Mouse (Mus musculus): ENCODE measurements around the gene Plekho1.
A peak's percentile ranks its signal among the peaks of the same experiment; 100 is the strongest.

Gene Plekho1

DNA sequence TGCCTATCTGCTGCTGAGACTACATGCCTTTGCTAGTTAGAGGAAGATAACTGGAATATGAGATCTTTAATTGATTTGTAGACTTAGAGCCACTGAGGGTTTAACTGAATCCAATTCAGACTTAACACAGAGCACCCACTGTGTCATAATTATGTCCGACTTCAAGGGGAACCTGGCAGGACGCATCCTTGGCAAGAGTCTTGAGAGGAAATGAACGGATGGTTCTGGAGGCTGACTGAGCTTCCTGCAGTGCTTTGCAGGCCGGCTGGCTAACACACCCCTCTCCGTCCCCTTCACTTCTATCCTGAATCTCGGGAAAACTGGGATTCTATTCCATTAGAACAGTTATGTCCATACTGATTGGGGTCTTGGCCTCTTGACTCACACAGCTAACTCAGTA lies 12.7 kb upstream of the Plekho1 start:
- DNase-seq (ENCODE audit: low spot score): no peak

DNA sequence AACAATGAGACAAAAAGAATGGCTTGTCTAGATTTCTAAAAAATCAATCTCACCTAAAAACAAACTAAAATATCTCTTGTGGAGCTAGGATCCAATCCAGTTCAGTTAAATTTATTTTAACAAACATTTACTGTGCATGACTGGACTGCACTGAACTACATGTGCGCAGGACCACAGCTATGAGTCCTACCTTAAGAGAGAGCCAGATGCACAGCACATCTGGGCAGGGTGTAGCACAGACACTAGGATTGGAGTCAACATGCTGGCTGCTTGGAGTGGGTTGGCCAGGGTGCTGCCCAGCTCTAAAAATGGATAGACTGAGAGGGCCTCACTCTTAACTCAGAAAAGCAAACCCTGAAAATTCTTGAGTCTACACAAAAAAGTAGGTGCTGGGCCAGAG lies 5.8 kb upstream of the Plekho1 start:
- DNase-seq (ENCODE audit: low spot score): no peak

DNA sequence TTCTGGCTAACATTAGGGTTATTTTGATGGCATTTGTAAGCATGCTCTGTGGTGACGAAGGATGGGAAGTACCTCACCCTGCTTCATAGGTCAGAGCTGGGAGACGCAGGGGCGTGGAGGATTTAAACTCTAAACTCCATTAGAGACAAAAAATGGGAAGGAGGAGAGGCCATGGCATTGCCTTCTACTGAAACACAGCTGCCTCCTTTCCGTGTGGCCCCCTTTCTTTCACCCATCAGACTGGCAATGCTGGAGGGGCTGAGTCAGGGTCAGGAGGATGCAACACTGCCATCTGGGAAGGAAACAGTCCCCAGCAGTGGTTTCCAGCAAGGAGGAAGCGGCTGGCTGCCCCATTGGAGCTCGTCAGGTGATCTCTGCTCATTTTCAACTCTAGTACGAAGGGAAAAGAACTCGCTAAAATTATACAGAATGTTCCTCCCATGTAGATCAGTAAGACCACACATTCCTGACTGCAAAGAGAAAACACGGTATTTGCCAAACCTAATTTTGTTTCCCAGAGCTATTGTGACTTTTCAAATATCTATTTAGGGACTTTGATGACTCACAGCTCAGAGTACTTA lies 5.2 kb upstream of the Plekho1 start:
- DNase-seq (ENCODE audit: low spot score): no peak

DNA sequence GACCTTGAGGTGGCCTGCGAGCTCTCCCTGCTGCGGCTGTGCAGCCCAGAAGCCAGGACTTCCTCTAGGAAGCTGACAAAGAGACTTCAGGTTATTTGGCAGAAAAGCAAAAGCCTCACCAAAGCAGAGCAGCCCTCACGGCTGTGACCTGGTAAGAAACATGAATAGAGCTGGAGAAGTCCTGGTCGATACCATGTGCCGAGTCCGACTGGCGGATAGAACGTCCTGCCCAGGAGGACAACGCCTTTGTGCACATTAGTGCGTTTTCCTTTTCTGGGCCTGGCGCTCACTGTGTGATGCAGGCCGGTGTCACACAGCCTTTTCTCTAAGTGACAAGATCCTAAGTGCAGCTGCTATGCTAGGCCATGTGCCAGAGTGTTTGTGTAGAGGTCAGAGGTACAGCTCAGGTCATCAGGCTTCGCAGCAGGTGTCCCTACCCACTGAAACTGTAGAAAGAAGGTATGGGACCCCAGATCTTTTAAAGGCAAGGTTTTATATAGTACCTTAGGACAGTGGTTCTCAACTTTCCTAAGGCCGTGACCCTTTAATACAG lies 4.4 kb upstream of the Plekho1 start:
- no peak for DNase-seq (ENCODE audit: low spot score)

DNA sequence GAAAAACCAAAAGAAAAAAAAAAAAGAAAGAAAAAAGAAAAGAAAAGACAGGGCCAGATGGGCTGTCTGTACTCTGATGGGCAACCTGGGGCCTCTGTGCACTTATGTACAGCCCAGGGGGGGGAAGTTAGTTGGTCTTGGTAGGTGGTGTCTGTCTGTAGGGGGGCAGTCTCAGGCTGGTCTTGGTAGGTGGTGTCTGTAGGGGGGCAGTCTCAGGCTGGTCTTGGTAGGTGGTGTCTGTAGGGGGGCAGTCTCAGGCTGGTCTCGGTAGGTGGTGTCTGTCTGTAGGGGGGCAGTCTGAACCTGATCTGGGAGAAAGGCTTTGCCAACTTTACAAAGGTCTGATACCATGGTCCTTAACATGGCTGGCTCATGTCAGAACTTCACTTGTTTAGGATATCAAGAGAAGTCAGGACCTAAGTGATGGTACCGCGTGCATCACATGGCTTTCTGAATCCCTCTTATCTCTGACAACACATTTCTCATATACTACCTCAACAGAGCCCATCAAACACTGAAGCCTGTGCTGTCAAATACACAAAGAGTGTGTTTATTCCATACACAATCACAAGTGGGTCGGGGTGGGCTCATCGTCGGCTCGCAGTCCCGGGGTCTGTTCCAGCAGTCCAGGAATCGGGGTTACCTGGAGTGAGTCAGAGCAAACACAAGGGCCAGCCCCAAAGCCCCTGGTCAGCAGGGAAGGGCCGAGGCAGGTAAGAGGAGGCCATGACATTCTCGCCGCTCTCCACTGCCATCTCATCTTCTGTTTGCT lies 3.7 kb upstream of the Plekho1 start:
- DNase-seq (ENCODE audit: low spot score): no peak

DNA sequence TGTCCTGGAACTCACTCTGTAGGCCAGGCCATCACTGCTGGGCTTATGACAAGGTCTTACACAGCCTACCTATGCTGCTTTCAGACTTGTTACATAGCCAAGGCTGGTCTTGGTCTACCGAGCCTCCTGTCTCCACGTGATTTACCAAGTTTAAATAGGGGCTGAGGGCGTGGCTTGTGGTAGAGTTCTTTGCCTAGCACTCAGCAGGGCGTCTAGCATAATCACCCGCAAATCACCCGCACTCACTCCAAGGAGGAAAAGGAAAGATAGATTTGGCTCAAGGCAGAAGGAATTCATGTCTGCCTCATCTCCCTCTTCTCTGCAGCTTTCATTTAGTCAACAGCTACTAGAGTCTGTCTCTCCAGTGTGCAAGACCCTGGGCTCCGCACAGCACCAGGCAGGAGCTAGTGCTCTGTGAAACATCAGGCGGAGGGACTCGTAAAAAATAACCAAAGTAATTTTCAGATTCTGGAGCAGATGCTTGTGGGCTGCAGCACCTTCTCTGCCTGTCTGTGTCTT lies 1.5 kb upstream of the Plekho1 start:
- DNase-seq (ENCODE audit: low spot score): peak; percentile 50

DNA sequence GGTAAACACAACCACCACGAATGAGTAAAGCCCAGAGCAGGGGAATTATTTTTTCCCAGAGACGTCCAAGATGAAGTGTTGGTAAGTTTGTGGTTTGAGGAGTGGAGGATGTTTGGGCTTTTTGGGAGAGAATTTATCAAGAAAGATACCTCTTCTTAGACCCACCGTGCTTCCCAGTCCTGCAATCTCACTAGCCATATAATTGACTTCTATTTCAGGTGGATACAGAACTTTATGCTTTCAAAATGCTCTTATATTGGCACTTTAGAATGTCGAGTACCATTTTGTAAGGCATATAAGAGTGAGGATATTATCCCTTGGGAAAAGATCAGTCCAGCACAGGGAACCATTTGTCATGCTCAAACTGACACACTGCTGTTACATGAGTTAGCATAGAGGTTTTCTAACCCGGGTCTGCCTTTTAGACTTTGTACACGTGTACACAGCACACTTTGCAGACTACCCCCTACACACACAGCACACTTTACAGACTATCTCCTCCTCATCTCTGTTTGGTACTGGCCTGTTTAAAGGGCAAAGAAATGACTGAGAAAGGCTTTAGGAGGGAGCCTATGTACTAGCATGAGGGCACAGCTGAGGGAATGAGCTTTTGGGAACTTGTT lies 761 bp upstream of the Plekho1 start:
- DNase-seq (ENCODE audit: low spot score): peak; percentile 35

DNA sequence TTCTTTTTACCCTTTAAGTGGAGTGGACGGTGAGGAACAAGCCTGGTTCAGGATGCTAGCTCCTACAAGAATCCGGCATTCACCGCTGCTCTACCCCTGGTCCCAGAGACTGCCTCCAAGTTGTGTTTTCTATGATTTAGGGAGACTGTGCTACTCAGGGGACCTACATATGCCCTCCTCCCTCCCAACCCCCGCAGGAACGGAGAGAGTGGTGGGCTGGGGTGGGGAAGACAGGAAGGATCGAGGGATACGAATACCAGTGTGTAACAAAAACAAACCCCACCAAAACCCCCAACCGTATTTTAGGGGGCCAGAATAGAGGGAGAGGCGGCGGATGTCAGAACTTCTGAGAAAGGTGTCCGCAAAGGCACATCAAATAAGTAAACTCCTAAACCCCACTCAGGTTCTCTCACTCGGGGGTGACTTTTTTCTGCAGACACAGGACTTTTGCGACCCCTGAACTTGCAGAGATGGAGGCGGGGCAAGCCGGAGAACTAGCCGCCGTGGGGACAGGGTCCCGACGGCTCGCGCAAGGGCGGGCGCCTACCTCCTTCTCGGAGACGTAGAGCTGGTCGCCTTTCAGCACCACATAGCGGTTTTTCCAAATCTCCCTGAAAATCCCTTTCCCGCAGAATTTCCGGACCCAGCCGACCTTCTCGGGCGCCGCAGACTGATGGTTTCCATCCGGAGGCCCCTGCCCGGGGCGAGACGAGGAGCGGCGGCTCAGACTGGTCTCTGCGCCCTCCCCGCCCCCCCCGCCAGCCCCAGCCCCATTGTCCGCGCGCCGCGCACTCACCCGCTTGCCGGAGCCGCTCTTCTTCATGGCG lies 613 bp downstream of the Plekho1 start:
- DNase-seq (ENCODE audit: low spot score): peak; percentile 64

DNA sequence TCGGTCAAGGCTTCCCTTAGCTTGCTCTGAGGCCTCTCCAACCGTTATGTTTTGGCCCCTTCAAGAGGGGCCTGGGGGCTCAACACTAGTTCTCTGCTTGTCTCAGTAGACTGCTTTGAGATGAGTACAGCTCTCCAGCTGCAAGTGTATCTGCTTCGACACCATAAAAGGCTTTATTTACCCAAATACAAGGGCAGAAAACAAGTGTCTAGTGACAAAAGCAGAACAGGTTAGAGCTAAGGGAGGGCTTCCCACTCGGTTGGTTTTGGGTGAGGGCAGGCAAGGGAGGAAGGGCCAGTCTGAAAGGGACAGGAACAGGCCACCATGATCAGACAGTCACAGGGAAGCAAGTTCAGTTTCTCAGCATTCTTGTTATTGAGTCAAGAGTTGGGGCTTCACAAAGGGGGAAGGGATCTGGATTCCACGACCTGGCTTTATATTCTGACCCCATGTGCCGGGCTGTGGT lies 1.4 kb downstream of the Plekho1 start:
- no peak for DNase-seq (ENCODE audit: low spot score)

DNA sequence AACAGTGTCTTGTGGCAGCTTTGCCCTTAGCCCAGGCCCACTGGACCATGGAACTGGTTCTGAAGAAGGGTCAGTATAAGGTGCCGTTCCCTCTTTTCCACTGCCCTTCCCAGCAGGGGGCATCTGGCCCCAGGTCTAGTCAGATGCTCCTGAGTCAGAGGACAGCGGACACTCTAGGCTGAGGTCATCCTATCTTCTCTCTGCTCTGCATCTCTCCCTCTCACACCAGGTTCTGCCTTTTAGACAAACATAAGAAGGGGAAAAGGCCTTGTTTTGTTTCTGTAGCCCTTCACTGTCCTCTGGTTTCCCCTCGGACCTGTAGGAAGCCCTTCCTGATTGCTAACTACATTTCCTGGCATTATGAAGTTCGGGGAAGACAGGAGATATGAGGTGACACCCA lies 1.9 kb downstream of the Plekho1 start:
- peak; percentile 49 for DNase-seq (ENCODE audit: low spot score)

DNA sequence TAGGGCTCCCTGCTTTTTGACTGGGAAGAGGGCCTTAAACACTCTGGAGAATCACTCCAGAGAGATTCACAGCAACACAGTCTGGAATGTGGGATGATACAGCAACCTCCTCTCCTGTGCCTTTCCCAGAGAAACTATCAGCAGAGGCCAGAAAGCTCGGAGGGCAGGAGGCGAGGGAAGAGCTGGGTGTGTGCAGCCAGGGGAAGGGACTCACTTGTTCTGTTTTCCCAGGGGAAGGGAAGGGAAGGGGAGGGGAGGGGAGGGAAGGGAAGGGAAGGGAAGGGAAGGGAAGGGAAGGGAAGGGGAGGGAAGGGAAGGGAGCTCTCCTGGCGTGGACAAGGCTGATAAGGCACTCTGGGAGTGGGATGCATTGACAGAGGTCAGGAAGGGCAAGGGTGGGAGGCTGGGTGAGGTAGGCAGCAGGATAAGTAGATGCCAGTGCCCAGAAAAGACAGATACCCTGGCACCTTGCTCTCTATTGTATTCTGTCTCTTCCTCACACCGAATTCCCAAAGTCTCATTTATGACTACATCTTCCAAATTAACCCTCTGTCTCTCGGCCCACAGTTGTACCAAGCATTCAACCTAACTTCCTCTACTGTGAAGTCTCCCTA lies 2.7 kb downstream of the Plekho1 start:
- no peak for DNase-seq (ENCODE audit: low spot score)

DNA sequence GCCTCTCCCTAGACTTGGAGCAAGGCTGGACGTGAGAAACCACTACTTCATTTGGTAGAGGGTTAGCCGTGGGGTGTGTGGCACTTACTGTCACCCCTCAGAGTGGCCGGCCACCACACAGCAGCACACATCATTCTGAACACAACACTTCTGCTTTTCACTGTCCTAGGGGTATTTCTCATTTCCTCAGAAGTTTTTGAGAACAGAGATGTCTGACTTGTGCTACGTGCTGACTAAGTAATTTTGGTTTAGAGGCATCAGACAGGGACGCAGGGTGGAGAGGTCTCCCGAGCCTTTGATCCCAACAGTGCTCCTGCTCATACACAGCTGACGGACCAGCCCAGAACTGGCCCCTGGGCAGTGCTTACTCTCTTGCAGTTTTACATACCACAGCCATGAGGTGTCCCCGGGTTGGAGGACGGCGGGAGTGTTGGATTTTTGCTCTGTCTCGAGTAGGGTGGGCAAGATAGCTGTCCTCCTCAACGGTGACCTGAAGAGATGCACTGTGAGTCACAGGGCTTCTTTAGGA lies 5.3 kb downstream of the Plekho1 start:
- DNase-seq (ENCODE audit: low spot score): no peak

DNA sequence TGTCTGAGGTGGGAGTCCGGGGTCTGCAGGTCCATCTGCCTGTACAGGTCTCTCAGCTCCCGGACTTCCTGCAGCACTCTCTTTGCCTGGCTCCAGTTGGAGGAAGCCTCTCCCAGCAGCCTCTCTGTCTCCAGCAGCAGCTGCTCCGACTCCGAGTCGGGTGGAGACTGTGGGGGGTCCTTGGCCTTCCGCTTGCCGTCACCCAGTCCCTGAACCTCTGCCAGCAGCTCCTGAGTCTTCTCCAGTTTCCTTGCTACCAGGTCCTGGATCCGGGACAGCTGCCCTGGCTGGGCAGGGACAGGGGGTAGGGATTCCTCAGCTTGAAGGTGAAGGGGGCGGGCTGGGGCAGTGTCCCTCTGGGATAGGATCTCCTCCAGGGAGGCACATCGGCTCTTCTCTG lies 6.8 kb downstream of the Plekho1 start:
- DNase-seq (ENCODE audit: low spot score): no peak

DNA sequence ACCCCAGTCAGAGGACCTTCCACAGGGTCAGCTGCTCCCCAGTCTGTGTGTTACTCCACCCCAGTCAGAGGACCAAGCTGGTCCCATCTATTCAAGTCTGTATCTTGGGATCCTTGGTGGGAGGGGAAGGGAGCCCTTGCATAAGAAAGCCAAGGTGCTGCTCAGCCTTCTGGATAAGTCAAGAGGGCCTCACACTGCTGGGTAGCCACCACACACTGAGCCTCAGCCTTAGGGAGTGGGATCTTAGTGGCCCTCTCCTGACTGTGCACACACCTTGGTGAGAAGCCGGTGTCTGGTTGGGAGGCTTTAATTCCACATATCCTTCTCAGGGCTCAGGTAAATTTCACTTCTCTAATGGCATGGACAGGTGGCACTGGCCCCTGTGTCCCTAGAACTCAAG lies 7.7 kb downstream of the Plekho1 start:
- DNase-seq (ENCODE audit: low spot score): no peak

DNA sequence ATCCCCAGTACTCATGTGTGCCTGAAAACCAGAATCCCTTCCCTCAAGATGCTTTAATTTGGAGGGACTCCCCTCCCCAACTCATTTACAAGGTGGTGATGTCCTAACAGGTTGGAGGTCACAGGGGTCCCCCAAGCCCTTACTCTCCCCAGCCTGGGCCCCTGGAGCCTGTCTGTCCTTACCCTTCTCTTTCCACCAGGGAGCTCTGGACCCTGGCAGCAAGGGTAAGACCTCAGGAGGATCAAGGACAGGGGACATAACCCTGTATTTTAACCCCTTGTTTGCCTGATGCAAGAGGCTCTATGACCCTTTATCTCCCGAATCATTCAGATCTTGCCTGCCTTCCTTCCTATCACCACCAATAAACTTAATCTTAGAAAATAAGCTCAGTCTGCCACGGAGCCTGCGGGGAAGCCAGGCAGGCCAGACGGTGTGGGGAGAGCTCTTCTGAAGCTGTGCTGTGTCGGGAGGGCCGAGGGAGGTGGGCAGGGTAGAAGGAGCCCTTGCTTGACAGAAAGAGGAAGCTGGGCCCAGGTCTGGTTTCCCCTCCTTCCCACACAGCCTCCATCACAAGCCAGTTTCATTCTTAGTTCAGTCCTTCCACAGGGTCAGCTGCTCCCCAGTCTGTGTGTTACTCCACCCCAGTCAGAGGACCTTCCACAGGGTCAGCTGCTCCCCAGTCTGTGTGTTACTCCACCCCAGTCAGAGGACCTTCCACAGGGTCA lies 8.3 kb downstream of the Plekho1 start:
- no peak for DNase-seq (ENCODE audit: low spot score)

DNA sequence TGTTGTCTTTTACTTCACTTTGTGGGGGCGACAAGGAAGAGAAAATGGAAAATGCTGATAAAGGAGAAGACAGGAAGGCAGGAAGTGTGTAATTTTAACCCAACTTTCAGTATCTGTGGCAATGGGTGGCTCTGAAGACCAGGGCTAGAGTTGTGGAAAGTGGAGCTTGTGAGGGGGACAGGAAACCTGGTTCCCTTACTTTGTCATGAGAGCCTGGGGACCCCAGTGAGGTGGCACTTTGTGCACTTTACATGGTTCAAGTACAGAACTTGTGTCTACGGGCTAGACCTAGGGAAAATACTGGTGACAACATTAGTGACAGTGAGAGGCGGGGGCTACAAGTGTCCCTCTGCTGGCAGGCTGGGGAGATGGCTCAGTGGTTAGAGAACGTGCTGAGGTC lies 8.8 kb downstream of the Plekho1 start:
- DNase-seq (ENCODE audit: low spot score): no peak

DNA sequence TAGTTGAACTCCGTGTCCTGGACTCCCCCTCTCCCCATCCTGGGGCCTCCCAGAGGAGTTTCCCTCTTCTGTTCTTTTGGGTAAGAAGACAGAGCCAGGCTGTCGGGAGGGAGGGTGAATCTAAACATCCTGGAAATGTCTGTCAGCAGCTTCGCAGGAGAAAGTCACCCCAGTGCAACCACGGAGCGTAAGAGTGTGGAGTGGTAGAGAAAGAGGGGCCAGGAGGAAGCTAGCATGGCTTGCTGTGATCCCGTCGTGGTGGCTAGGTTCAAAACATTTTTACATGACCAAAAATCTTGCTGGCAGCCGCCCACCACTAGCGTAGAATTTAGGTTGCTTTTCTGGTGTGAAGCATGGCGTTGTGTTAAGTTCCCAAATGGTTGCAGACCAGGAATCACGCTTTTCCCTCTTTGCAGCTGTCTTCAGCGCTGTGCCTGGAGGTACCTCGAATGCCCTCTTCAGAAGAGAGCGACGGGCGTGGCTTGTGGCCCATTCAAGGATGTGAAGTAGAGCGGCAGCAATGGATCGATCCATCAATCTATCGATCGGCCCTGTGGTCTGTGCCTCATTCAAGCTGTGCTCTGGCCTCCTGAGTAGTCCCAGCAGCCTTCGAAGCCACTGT lies 9.7 kb downstream of the Plekho1 start:
- peak; percentile 81 for DNase-seq (ENCODE audit: low spot score)

DNA sequence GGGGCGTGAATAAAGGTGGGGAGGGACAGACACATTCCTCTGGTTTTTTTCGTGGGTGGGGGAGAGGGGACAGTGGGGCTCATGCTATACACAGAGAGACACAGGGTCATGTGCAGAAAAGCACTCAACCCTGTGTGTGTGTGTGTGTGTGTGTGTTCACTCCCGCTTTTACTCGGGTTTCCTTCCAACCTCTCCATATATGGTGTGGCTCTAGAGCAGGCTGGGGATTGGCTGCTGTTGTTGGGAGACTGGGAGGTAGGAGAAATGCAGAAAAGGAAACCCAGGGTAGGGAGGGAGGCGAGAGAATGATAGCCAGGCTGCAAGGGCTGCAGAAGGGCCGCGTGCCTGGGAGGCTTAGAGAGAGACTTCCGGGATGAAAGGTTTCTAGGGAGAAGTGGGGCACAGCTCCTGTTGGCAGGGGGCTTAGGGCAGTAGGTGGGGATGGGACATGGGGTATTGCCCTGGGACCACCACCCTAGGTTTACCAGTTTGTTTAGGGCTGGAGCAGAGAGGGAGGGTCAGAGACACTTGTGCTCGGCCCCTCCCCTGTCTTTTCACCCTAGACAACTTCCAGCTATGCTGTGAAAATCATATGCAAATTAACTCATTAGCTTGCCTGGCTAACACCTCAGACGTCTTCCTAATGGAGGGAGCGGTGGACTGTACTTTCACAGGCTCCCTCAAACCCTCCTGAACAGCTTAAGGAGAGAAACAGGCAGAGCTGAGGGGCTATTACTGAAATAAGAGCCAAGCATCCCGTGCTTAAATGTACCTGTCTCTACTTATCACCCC lies 10.4 kb downstream of the Plekho1 start:
- DNase-seq (ENCODE audit: low spot score): peak; percentile 91

DNA sequence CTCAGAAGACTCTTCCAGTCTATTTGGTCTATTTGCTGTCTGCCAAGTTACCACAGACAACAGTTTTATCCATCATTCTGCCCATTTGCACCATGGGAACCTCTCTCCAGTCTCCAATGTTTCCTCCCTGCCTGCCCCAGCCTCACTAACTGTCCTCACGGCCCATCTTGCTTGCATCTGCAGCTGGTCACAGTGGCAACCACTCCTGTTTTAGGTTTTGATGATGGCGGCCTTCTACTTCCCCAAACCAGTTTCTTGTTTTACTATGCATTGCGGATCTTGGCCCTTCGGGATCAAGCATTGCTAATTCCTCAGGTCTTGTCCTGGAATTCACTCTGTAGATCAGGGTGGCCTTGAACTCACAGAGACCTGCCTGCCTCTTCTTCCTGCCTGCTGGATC lies 13.7 kb downstream of the Plekho1 start:
- DNase-seq (ENCODE audit: low spot score): no peak
